Mouse (Mus musculus) heart, embryonic 14.5 days (tissue): ENCODE results near the gene Gpr61. TPM values are rescaled to one million over a fixed set of nuclear protein-coding genes. Genes with fewer than 3 reads are reported as not detected.
A peak's percentile ranks its signal among the peaks of the same experiment; 100 is the strongest.

ENCODE experiments used
- ATAC-seq: fragments of 200-750 bp; cut with Nextera tagmentation; 2 replicates; pipeline ENCODE4 v1.8.0; 2017; ENCODE audit warnings: low read depth, moderate TSS enrichment; ENCODE audit not compliant: insufficient number of reproducible peaks, insufficient read depth, low FRiP score
- H3K27ac ChIP-seq, 2 experiments: fragments of 200-500 bp in 1 of 2; fragments of 300-500 bp in 1 of 2; sonication (generic) in 1 of 2; replicated peaks in 1 of 2; 2 replicates each; pipeline ENCODE4 v1.5.1; 2012 to 2014; ENCODE audit warnings: low read depth in 2 of 2, low read length in 2 of 2, control low read depth in 1 of 2, mild to moderate bottlenecking in 1 of 2, mixed read lengths in 1 of 2; ENCODE audit not compliant: control insufficient read depth in 1 of 2, insufficient read depth in 1 of 2
- H3K27me3 ChIP-seq: fragments of 300-500 bp; sonication (generic); 2 replicates; pipeline ENCODE4 v1.6.1; 2014; ENCODE audit warnings: mild to moderate bottlenecking, low read length, control low read depth; ENCODE audit not compliant: control insufficient read depth, insufficient read depth
- H3K36me3 ChIP-seq: fragments of 300-500 bp; sonication (generic); 2 replicates; pipeline ENCODE4 v1.6.1; 2014; ENCODE audit warnings: mild to moderate bottlenecking, control low read depth, low read length, mixed read lengths; ENCODE audit not compliant: control insufficient read depth, insufficient read depth
- H3K4me1 ChIP-seq, 2 experiments: fragments of 200-500 bp in 1 of 2; fragments of 300-500 bp in 1 of 2; sonication (generic) in 1 of 2; 2 replicates each; pipeline ENCODE4 v1.6.1; 2012 to 2014; ENCODE audit warnings: low read length in 2 of 2, control low read depth in 1 of 2, mixed read lengths in 1 of 2; ENCODE audit not compliant: control insufficient read depth in 2 of 2, insufficient read depth in 2 of 2
- H3K4me2 ChIP-seq: fragments of 300-500 bp; sonication (generic); 2 replicates; pipeline ENCODE4 v1.6.1; 2014; ENCODE audit warnings: mild to moderate bottlenecking, low read length
- H3K4me3 ChIP-seq, 2 experiments: fragments of 200-500 bp in 1 of 2; fragments of 300-500 bp in 1 of 2; sonication (generic) in 1 of 2; 2 replicates each; pipeline ENCODE4 v1.5.1; 2012 to 2014; ENCODE audit warnings: low read length in 2 of 2, mild to moderate bottlenecking in 2 of 2, control low read depth in 1 of 2, low read depth in 1 of 2, moderate library complexity in 1 of 2; ENCODE audit not compliant: control insufficient read depth in 1 of 2, insufficient read depth in 1 of 2
- H3K9ac ChIP-seq: fragments of 300-500 bp; sonication (generic); 2 replicates; pipeline ENCODE4 v1.6.1; 2014; ENCODE audit warnings: mild to moderate bottlenecking, low read length
- H3K9me3 ChIP-seq: fragments of 300-500 bp; sonication (generic); 2 replicates; pipeline ENCODE4 v1.6.1; 2016; ENCODE audit warnings: low read length, control low read depth; ENCODE audit not compliant: control insufficient read depth
- WGBS: fragments of 180-500 bp; shearing (Covaris S2); extraction: QIAGEN DNeasy Blood & Tissue Kit; methylation state at CpG from one replicate; pipeline ENCODE4 v1.1.7; 2014; 5-methylcytosine and 5-hydroxymethylcytosine counted together
- polyA plus RNA-seq: library from polyadenylated mRNA; unstranded; fragments of >200 nt; fragmentation: Nextera tagmentation; extraction: Ambion mirVana; gene quantifications from 2 replicates; pipeline ENCODE4 v1.2.1, GENCODE M21; 2014

Gene Gpr61
- polyA plus RNA-seq, 1 experiment from 2014 or later, result 0.24 TPM

DNA sequence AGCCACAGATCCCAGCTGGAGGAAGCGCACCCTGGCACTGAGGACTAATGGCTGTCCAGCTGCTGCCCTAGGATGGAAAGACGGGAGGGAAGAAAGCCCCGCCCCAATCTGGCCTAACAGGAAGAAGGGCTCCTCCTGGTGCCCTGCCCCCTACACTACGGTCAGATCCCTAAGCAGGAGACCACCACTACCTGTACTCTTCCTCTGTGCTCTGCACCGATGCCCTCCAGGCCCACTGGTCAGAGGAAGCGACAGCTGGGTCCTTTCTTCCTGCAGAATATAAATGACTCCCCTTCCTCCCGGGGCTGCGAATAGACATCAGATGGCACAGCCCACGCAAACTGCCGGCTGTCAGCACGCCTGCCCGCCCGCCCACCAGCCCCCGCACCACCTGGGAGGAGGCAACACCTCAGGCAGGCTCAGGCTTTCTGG lies 42.4 kb upstream of the Gpr61 start:
- 21% methylated on average over 14 of the region's 14 CpGs for WGBS
- H3K4me1 ChIP-seq, result peaks cover 24 to 41% of the 10 kb centered on the region in 2 experiments
- H3K9me3 ChIP-seq, result no peaks in the 10 kb centered on the region
- H3K4me3 ChIP-seq, result no peak overlapping the region
- ATAC-seq, result no peak
- H3K27me3 ChIP-seq, result no peaks in the 10 kb centered on the region
- peaks cover 16% of the 10 kb centered on the region; the same call in 1 of the 2 replicates for H3K36me3 ChIP-seq
- H3K27ac ChIP-seq, result no peak overlapping the region
- H3K4me2 ChIP-seq, result peak overlapping the region; percentile 48
- H3K9ac ChIP-seq, result peak overlapping the region; percentile 26; the same call in 1 of the 2 replicates

DNA sequence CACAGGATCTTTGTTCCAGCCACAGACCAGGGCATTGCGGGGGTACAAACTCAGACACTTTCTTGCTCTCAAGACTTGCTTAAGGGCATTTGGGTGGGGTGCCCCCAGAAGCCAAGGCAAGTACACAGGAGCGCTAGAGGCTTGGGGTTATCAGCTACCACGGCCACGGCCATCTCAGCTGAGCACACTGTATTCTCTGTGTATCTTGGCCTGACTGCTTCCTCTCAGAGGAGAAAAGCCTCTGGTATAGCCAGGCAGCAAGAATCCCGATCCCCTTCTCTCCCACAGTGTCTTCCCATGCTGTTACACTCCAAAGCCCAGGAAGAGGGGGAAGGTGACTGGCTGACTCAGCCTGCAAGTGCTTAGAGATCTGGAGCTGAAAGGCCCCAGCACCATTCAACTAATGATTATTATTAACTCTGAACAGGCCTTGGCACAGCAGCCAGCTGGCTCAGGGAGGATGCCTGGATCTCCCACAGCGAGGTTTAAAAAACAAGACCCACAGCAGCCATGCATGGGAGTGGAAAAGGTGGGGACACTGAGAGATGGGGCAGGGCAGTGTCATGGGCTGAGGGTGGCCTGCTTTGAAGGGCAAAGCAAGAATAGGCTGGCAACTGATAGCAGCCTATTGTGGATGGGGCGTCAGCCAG lies 41.4 kb upstream of the Gpr61 start:
- ATAC-seq, result no peak
- Histone ChIP-seq H3K9ac (no peak overlapping the region), H3K4me3 (no peak overlapping the region), H3K27me3 (no peaks in the 10 kb centered on the region), H3K4me1 (peaks cover 21 to 36% of the 10 kb centered on the region in 2 experiments), H3K9me3 (no peaks in the 10 kb centered on the region), H3K27ac (peak overlapping the region in 1 of 2 experiments; percentile 27; a peak in 1 of 4 replicates), H3K36me3 (peaks cover 10% of the 10 kb centered on the region; the same call in 1 of the 2 replicates), H3K4me2 (no peak overlapping the region)
- WGBS, result 57% methylated on average over 7 of the region's 7 CpGs

DNA sequence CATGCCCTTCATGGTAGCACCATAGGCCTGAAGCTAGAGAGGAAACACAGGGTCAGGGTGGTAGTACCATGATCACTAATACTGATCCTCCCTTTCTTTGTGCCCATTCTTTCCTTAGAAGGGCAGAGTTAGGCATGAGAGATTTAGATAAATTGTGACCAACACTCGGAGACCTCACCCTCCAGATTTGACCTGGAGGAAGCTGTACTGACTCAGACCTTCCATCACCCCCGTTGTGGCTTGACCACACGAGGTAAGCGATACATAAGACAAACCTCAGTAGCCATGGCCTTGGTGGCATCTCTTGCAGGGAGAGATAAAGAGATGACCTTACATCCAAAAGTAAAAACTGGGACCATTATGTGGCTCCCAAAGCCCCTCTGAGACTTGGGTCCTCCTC lies 40.6 kb upstream of the Gpr61 start:
- H3K27me3 ChIP-seq, result no peaks in the 10 kb centered on the region
- H3K36me3 ChIP-seq, result peaks cover 10% of the 10 kb centered on the region; the same call in 1 of the 2 replicates
- H3K9ac ChIP-seq, result no peak overlapping the region
- no peak overlapping the region for H3K27ac ChIP-seq
- H3K4me3 ChIP-seq, result no peak overlapping the region
- no peak for ATAC-seq
- no peak overlapping the region for H3K4me2 ChIP-seq
- WGBS, result 86% methylated on average over 4 of the region's 4 CpGs
- H3K9me3 ChIP-seq, result no peaks in the 10 kb centered on the region
- peaks cover 21 to 34% of the 10 kb centered on the region in 2 experiments for H3K4me1 ChIP-seq

DNA sequence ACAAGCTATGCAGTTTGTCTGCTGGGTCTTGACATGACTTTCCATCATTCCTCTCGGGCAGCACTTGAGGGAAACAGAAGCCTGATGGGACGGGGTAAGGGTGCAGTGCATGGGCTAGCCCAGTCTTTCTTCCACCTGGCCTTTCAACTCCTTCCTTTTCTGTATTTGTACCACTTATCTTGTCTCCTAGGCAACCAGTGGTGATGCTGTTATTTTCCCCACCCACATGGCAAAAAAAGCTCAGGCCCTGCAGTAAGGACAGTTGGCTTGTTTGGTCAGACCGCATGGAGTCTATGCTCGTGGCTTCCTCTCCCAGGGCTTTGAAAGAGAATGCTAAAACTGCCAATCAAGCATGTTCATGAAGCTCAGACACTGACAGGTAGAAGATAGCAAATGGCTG lies 39.0 kb upstream of the Gpr61 start:
- Histone ChIP-seq H3K27ac (no peak overlapping the region), H3K4me3 (no peak overlapping the region), H3K27me3 (no peaks in the 10 kb centered on the region), H3K4me2 (no peak overlapping the region), H3K9ac (no peak overlapping the region; the same call in 1 of the 2 replicates), H3K36me3 (peaks cover 4% of the 10 kb centered on the region; the same call in 1 of the 2 replicates), H3K9me3 (no peaks in the 10 kb centered on the region), H3K4me1 (peaks cover 21 to 28% of the 10 kb centered on the region in 2 experiments)
- WGBS, result 36% methylated on average over 4 of the region's 4 CpGs
- no peak for ATAC-seq

DNA sequence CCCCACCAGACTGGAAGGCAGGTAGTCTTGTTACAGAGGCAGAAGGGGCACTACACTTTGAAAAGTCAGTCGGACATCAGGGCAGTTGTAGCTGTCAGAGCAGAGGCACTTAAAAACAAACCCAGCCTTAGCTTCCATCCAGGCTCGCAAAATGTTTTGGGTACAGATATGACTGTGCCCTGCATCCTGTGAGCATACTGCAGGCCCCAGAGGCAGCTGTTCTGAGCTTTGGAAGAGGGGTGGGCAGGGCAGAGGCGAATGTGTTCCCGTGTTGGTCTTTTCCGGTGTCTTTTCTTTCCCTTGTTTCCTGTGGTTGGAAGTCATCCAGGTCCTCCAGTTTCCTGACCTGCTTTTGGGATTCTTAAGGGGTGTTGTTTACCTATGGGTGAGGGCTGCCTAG lies 35.2 kb upstream of the Gpr61 start:
- WGBS, result 41% methylated on average over 5 of the region's 5 CpGs
- H3K4me1 ChIP-seq, result peaks cover 13% of the 10 kb centered on the region in 2 experiments
- no peaks in the 10 kb centered on the region for H3K9me3 ChIP-seq
- no peak overlapping the region for H3K9ac ChIP-seq
- H3K27ac ChIP-seq, result peak overlapping the region in 1 of 2 experiments; percentile 14; a peak in 1 of 4 replicates
- H3K4me3 ChIP-seq, result no peak overlapping the region
- 0 out of 2 replicates have a peak, but pooled peaks cover 8% of the 10 kb centered on the region for H3K36me3 ChIP-seq
- H3K4me2 ChIP-seq, result 0 out of 2 replicates have a peak overlapping the region, but pooled peaks have one; percentile 13
- no peak for ATAC-seq
- 0 out of 2 replicates have a peak, but pooled peaks cover 4% of the 10 kb centered on the region for H3K27me3 ChIP-seq

DNA sequence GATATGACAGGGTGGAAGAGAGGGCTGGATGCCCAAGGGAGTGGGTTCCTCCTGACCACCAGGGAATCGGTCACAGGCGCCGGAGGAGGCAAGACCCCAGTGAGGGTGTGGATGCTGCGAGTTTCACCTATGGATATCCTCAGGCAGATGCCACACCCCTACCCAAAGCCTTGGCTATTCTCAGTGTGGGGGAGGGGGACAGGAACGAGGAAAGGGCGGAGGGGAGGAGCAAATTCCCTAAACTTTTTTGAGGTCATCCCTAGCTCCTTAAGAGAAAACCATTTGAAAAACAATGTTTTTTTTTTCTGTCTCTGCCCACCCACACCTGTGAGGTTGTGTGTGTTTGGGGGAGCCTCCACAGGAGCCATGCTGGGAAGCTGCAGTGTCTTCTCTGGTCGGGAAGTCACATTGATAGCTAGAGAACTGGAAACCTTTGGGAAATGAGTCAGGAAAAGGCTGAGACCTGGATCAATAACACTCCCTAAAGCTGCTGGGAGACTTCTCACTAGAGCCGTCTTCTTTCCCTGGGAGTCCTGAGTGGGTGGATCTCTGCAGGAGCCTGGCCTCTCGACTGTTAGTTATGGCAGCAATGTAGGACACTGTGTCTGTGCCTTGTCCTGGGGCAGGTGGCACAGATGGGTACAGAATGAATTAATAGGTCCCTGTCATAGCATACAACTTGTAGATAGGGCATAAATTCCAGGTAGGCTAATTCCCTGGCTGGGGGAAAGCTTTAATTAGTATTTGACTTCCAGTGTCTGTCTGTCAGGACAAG lies 34.2 kb upstream of the Gpr61 start:
- Histone ChIP-seq H3K4me2 (no peak overlapping the region), H3K4me1 (peaks cover 11 to 12% of the 10 kb centered on the region in 2 experiments), H3K9me3 (no peaks in the 10 kb centered on the region), H3K4me3 (no peak overlapping the region), H3K9ac (no peak overlapping the region), H3K27ac (no peak overlapping the region), H3K36me3 (0 out of 2 replicates have a peak, but pooled peaks cover 8% of the 10 kb centered on the region), H3K27me3 (peaks cover 9% of the 10 kb centered on the region; the same call in 1 of the 2 replicates)
- 73% methylated on average over 9 of the region's 9 CpGs for WGBS
- ATAC-seq, result no peak

DNA sequence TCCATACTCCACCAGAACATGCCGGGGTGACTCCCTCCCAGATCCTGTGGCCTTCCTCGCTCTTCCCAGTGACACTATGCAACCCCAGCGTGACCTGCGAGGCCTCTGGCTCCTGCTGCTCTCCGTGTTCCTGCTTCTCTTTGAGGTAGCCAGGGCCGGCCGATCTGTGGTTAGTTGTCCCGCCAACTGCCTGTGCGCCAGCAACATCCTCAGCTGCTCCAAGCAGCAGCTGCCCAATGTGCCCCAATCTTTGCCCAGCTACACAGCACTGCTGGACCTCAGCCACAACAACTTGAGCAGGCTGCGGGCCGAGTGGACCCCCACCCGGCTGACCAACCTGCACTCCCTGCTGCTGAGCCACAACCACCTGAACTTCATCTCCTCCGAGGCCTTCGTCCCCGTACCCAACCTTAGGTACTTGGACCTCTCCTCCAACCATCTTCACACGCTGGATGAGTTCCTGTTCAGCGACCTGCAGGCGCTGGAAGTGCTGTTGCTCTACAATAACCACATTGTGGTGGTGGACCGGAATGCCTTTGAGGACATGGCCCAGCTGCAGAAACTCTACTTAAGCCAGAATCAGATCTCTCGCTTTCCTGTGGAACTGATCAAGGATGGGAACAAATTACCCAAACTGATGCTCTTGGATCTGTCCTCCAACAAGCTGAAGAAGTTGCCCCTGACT lies 32.6 kb upstream of the Gpr61 start:
- Histone ChIP-seq H3K9me3 (no peaks in the 10 kb centered on the region), H3K27ac (no peak overlapping the region), H3K4me3 (peak overlapping the region in 1 of 2 experiments; percentile 67; a peak in 2 of 4 replicates), H3K36me3 (0 out of 2 replicates have a peak, but pooled peaks cover 8% of the 10 kb centered on the region), H3K4me2 (peak overlapping the region; percentile 78), H3K27me3 (peaks cover 9% of the 10 kb centered on the region; the same call in 1 of the 2 replicates), H3K4me1 (peaks cover 6% of the 10 kb centered on the region in 2 experiments; a peak in 2 of 4 replicates), H3K9ac (peak overlapping the region; percentile 75; the same call in 1 of the 2 replicates)
- ATAC-seq, result no peak
- WGBS, result 71% methylated on average over 20 of the region's 20 CpGs
